Mouse (Mus musculus) T-helper 1 cell (primary cell): ENCODE data around the gene 1700040F15Rik.
"Not testable (repeated sequence)": the region's sequence is repeated elsewhere in the genome, so short reads cannot be mapped to it uniquely, and the experiment has no call there.

Experiments used
- in situ Hi-C: fragments of 300-600 bp; cut with MboI, MseI; formaldehyde crosslinking; loops from one replicate; pipeline ENCODE4 v1.15.1; 2025; ENCODE audit warnings: high pct_unique_total_duplicates

The 1700040F15Rik gene

DNA sequence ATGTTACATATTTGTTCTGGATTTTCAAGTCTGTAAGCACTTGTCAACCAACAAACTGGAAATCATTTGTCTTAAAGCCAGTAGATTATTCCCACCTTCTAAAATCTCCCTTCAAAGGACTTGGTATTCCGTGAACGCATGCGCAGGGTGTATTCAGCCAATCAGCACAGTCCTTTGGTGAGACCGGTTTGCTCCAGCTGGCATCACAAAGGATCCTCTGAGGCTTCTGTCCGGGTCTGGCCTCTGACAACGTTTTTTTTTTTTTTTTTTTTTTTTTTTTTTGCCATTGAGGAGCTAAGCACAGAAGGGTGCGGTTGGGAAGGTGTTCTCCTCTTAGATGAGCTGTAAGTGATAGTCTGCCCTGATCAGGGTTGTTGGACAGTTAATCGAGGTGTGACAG is at the start of gene 1700040F15Rik:
Gene 1700040F15Rik (plus strand): TSS at position 301 of the 400 bp plus-strand sequence.
- in situ Hi-C loops: not testable (repeated sequence)
